Mouse (Mus musculus) intestine, embryonic 15.5 days (tissue): ENCODE measurements around the gene Zfhx3. TPM values are rescaled to one million over a fixed set of nuclear protein-coding genes. Genes with fewer than 3 reads are reported as not detected.

ENCODE experiments used
- ATAC-seq: fragments of 200-750 bp; cut with Nextera tagmentation; 2 replicates; pipeline ENCODE4 v1.8.0; 2017; ENCODE audit warnings: moderate TSS enrichment, moderate library complexity
- H3K27ac ChIP-seq: fragments of 300-500 bp; sonication (generic); 2 replicates; pipeline ENCODE4 v1.5.1; 2015; ENCODE audit warnings: mild to moderate bottlenecking, inconsistent platforms
- H3K27me3 ChIP-seq: fragments of 300-500 bp; sonication (generic); replicated peaks from 2 replicates; pipeline ENCODE4 v1.6.1; 2015; ENCODE audit warnings: inconsistent platforms
- H3K36me3 ChIP-seq: fragments of 300-500 bp; sonication (generic); 2 replicates; pipeline ENCODE4 v1.6.1; 2015; ENCODE audit warnings: inconsistent platforms
- H3K4me1 ChIP-seq: fragments of 300-500 bp; sonication (generic); replicated peaks from 2 replicates; pipeline ENCODE4 v1.6.1; 2015; ENCODE audit warnings: inconsistent platforms
- H3K4me2 ChIP-seq: fragments of 300-500 bp; sonication (generic); replicated peaks from 2 replicates; pipeline ENCODE4 v1.6.1; 2015; ENCODE audit warnings: mild to moderate bottlenecking, inconsistent platforms
- H3K4me3 ChIP-seq: fragments of 300-500 bp; sonication (generic); replicated peaks from 2 replicates; pipeline ENCODE4 v1.5.1; 2015; ENCODE audit warnings: inconsistent platforms
- H3K9ac ChIP-seq: fragments of 300-500 bp; sonication (generic); 2 replicates; pipeline ENCODE4 v1.6.1; 2015; ENCODE audit warnings: inconsistent platforms
- H3K9me3 ChIP-seq: fragments of 300-500 bp; sonication (generic); 2 replicates; pipeline ENCODE4 v1.6.1; 2016; ENCODE audit warnings: inconsistent platforms
- WGBS: fragments of 180-500 bp; shearing (Covaris S2); methylation state at CpG from one replicate; pipeline ENCODE4 v1.1.7; 2015; 5-methylcytosine and 5-hydroxymethylcytosine counted together
- polyA plus RNA-seq: library from polyadenylated mRNA; unstranded; fragments of >200 nt; fragmentation: Nextera tagmentation; extraction: Ambion mirVana; gene quantifications from 2 replicates; pipeline ENCODE4 v1.2.1, GENCODE M21; 2015

Gene Zfhx3
- polyA plus RNA-seq, 1 experiment from 2014 or later: 11.5 TPM

- Histone ChIP-seq H3K4me2 (no peak overlapping the region), H3K9me3 (no peaks in the 10 kb centered on the region), H3K9ac (no peak overlapping the region), H3K4me1 (peaks cover 41% of the 10 kb centered on the region), H3K4me3 (no peak overlapping the region), H3K27me3 (no peaks in the 10 kb centered on the region), H3K36me3 (no peaks in the 10 kb centered on the region), H3K27ac (peak overlapping the region; percentile 58)
- 54% methylated on average over 15 of the region's 15 CpGs for WGBS
- peak; percentile 32; the same call in 1 of the 2 replicates for ATAC-seq
Measured at GRCm38 (mm10) chr8:108759511-108760330, 817.3 kb downstream of the Zfhx3 start.

GRCm38 (mm10) chr8:108760745-108761144 lies 818.3 kb downstream of the Zfhx3 start:
- ATAC-seq: no peak
- Histone ChIP-seq H3K4me2 (no peak overlapping the region), H3K4me1 (peaks cover 42% of the 10 kb centered on the region), H3K27ac (no peak overlapping the region), H3K36me3 (no peaks in the 10 kb centered on the region), H3K4me3 (no peak overlapping the region), H3K9ac (no peak overlapping the region), H3K27me3 (no peaks in the 10 kb centered on the region), H3K9me3 (no peaks in the 10 kb centered on the region)
- WGBS: 66% methylated on average over 10 of the region's 10 CpGs

GRCm38 (mm10) chr8:108762567-108762966 lies 820.1 kb downstream of the Zfhx3 start:
- WGBS: 32% methylated on average over 7 of the region's 7 CpGs
- Histone ChIP-seq H3K27me3 (no peaks in the 10 kb centered on the region), H3K9ac (no peak overlapping the region), H3K9me3 (no peaks in the 10 kb centered on the region), H3K36me3 (no peaks in the 10 kb centered on the region), H3K27ac (no peak overlapping the region), H3K4me1 (peaks cover 41% of the 10 kb centered on the region), H3K4me3 (no peak overlapping the region), H3K4me2 (no peak overlapping the region)
- no peak for ATAC-seq

- Histone ChIP-seq H3K27me3 (no peaks in the 10 kb centered on the region), H3K9ac (no peak overlapping the region), H3K36me3 (no peaks in the 10 kb centered on the region), H3K9me3 (no peaks in the 10 kb centered on the region), H3K4me3 (no peak overlapping the region), H3K4me2 (0 out of 2 replicates have a peak overlapping the region, but pooled peaks have one; percentile 7), H3K27ac (peak overlapping the region; percentile 59), H3K4me1 (peaks cover 41% of the 10 kb centered on the region)
- 34% methylated on average over 19 of the region's 19 CpGs for WGBS
- ATAC-seq: peak; percentile 26; the same call in 1 of the 2 replicates
Measured at GRCm38 (mm10) chr8:108764403-108765194, 822.2 kb downstream of the Zfhx3 start.

GRCm38 (mm10) chr8:108766102-108766501 lies 823.7 kb downstream of the Zfhx3 start:
- H3K27ac ChIP-seq: no peak overlapping the region
- no peak for ATAC-seq
- H3K9ac ChIP-seq: no peak overlapping the region
- H3K4me2 ChIP-seq: no peak overlapping the region
- peaks cover 47% of the 10 kb centered on the region for H3K4me1 ChIP-seq
- no peaks in the 10 kb centered on the region for H3K9me3 ChIP-seq
- no peaks in the 10 kb centered on the region for H3K27me3 ChIP-seq
- WGBS: 66% methylated on average over 6 of the region's 6 CpGs
- no peak overlapping the region for H3K4me3 ChIP-seq
- H3K36me3 ChIP-seq: no peaks in the 10 kb centered on the region

- peaks cover 45% of the 10 kb centered on the region for H3K4me1 ChIP-seq
- WGBS: 42% methylated on average over 7 of the region's 7 CpGs
- H3K27me3 ChIP-seq: no peaks in the 10 kb centered on the region
- no peak for ATAC-seq
- H3K9ac ChIP-seq: no peak overlapping the region
- no peaks in the 10 kb centered on the region for H3K9me3 ChIP-seq
- H3K36me3 ChIP-seq: no peaks in the 10 kb centered on the region
- H3K27ac ChIP-seq: no peak overlapping the region
- H3K4me2 ChIP-seq: no peak overlapping the region
- H3K4me3 ChIP-seq: no peak overlapping the region
Measured at GRCm38 (mm10) chr8:108768051-108768450, 825.6 kb downstream of the Zfhx3 start.

GRCm38 (mm10) chr8:108770334-108770733 lies 827.9 kb downstream of the Zfhx3 start:
- Histone ChIP-seq H3K9me3 (no peaks in the 10 kb centered on the region), H3K27me3 (no peaks in the 10 kb centered on the region), H3K36me3 (no peaks in the 10 kb centered on the region), H3K9ac (no peak overlapping the region), H3K4me3 (no peak overlapping the region), H3K27ac (no peak overlapping the region), H3K4me2 (no peak overlapping the region), H3K4me1 (peaks cover 34% of the 10 kb centered on the region)
- no peak for ATAC-seq
- 73% methylated on average over 4 of the region's 4 CpGs for whole genome bisulfite sequencing

GRCm38 (mm10) chr8:108773436-108773835 lies 831.0 kb downstream of the Zfhx3 start:
- Histone ChIP-seq H3K27me3 (no peaks in the 10 kb centered on the region), H3K9ac (no peak overlapping the region), H3K36me3 (no peaks in the 10 kb centered on the region), H3K9me3 (no peaks in the 10 kb centered on the region), H3K4me3 (no peak overlapping the region), H3K27ac (no peak overlapping the region), H3K4me2 (no peak overlapping the region), H3K4me1 (peaks cover 34% of the 10 kb centered on the region)
- 87% methylated on average over 6 of the region's 6 CpGs for WGBS
- no peak for ATAC-seq

- no peak for ATAC-seq
- Histone ChIP-seq H3K27ac (no peak overlapping the region), H3K4me2 (no peak overlapping the region), H3K4me3 (no peak overlapping the region), H3K36me3 (no peaks in the 10 kb centered on the region), H3K27me3 (no peaks in the 10 kb centered on the region), H3K4me1 (peaks cover 14% of the 10 kb centered on the region; the same call in 1 of the 2 replicates), H3K9ac (no peak overlapping the region), H3K9me3 (no peaks in the 10 kb centered on the region)
- 88% methylated on average over 12 of the region's 12 CpGs for WGBS
Measured at GRCm38 (mm10) chr8:108778063-108778462, 835.6 kb downstream of the Zfhx3 start.

GRCm38 (mm10) chr8:108778551-108778950 lies 836.1 kb downstream of the Zfhx3 start:
- Histone ChIP-seq H3K4me1 (peaks cover 14% of the 10 kb centered on the region; the same call in 1 of the 2 replicates), H3K9ac (no peak overlapping the region), H3K4me2 (no peak overlapping the region), H3K27ac (no peak overlapping the region), H3K36me3 (no peaks in the 10 kb centered on the region), H3K9me3 (no peaks in the 10 kb centered on the region), H3K27me3 (no peaks in the 10 kb centered on the region), H3K4me3 (no peak overlapping the region)
- WGBS: 78% methylated on average over 9 of the region's 9 CpGs
- ATAC-seq: no peak

- Histone ChIP-seq H3K36me3 (no peaks in the 10 kb centered on the region), H3K9ac (no peak overlapping the region), H3K27ac (no peak overlapping the region), H3K4me2 (no peak overlapping the region), H3K9me3 (no peaks in the 10 kb centered on the region), H3K4me1 (peaks cover 8% of the 10 kb centered on the region; the same call in 1 of the 2 replicates), H3K4me3 (no peak overlapping the region), H3K27me3 (no peaks in the 10 kb centered on the region)
- ATAC-seq: no peak
- WGBS: 78% methylated on average over 6 of the region's 6 CpGs
Measured at GRCm38 (mm10) chr8:108780766-108781165, 838.3 kb downstream of the Zfhx3 start.

- WGBS: 70% methylated on average over 5 of the region's 5 CpGs
- no peak overlapping the region for H3K4me2 ChIP-seq
- H3K4me3 ChIP-seq: no peak overlapping the region
- H3K4me1 ChIP-seq: peaks cover 4% of the 10 kb centered on the region; the same call in 1 of the 2 replicates
- no peak for ATAC-seq
- H3K36me3 ChIP-seq: no peaks in the 10 kb centered on the region
- no peak overlapping the region for H3K27ac ChIP-seq
- no peaks in the 10 kb centered on the region for H3K27me3 ChIP-seq
- H3K9me3 ChIP-seq: no peaks in the 10 kb centered on the region
- H3K9ac ChIP-seq: no peak overlapping the region
Measured at GRCm38 (mm10) chr8:108781192-108781591, 838.7 kb downstream of the Zfhx3 start.
